Mouse (Mus musculus): ENCODE results near the gene Dusp18.

- TF ChIP-seq CTCF (IDR thresholded peaks at IDR 0.05; ENCODE audit: low read depth, low read length): no peak
- no peak for TF ChIP-seq POLR2A (IDR thresholded peaks at IDR 0.05; ENCODE audit: borderline replicate concordance, low read depth, low read length)
Observed at GRCm38 (mm10) chr11:3913316-3914108, 18.5 kb downstream of the Dusp18 start.
